Mouse (Mus musculus): Measurements from ENCODE around the gene Olfr667. TPM values are rescaled to one million over a fixed set of nuclear protein-coding genes. Genes with fewer than 3 reads are reported as not detected.
"Not testable (repeated sequence)": the region's sequence is repeated elsewhere in the genome, so short reads cannot be mapped to it uniquely, and the experiment has no call there.

The Olfr667 gene
- not detected for total RNA-seq (2021)

GRCm38 (mm10) chr7:104921382-104921781 lies at the start of gene Olfr667:
Gene Olfr667, minus strand, starts transcription at chr7:104921482.
- DNase-seq, result no peak

GRCm38 (mm10) chr7:104962520-104962919 lies 41.2 kb upstream of the Olfr667 start, which contains the start of gene Olfr670:
Gene Olfr670, minus strand, starts transcription at chr7:104962620.
- DNase-seq, result no peak

DNA sequence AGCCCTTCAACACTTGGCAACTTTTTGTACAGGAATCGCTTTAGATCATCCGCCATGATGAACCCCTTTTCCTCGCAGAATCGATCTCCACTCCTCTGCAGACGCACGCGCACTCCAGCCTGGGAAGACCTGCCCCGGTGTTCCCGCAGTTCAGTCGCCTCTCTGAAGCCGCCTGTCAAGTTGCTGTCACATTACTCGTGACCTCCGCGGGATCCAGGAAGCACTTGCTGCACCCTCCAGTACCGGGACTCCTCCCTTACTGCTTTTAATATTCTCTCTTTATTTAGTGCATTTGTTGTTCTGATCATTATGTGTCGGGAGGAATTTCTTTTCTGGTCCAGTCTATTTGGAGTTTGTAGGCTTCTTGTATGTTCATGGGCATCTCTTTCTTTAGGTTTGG lies 29.0 kb upstream of the Olfr667 start:
- not testable (repeated sequence) for DNase-seq

- DNase-seq, result no peak
Measured at GRCm38 (mm10) chr7:104933940-104934339, 12.7 kb upstream of the Olfr667 start, which contains the start of gene Olfr669. Gene Olfr669, plus strand, starts transcription at chr7:104934240.

DNA sequence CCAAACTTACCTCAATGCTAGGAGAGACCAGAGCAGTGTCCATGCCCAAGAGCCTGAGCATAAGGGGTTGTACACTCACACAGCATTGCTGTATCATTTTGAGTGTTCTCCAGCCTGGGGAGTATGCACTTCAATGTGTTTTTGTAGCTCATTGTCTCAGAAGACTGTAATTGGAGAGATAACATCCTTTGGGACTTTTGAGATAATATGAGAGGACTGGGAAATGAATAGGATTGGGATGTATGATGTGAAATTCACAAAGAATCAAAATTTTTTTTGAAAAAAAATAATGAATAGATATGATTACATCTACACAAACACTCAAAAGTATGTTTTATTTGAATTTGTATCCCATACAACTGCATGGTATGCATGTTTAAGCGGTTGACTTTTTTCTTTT lies 6.7 kb upstream of the Olfr667 start, which contains the start of gene Olfr668:
Gene Olfr668, minus strand, starts transcription at position 101 of the 400 bp plus-strand sequence.
- no peak for DNase-seq

GRCm38 (mm10) chr7:104895852-104896251 lies 25.4 kb downstream of the Olfr667 start, which contains the start of gene Olfr666:
Gene Olfr666, minus strand, starts transcription at chr7:104895952.
- no peak for DNase-seq

- no peak for DNase-seq
Measured at GRCm38 (mm10) chr7:104877731-104878130, 43.6 kb downstream of the Olfr667 start, which contains the start of gene Olfr665. Gene Olfr665, plus strand, starts transcription at chr7:104878031.

Other genes starting within 250 kb of the Olfr667 start
- not detected for gene Olfr661, start 235.0 kb downstream of the Olfr667 start, total RNA-seq (2021)
- gene Usp17le, start 144.0 kb downstream of the Olfr667 start, total RNA-seq (2021), result not detected
- not detected for gene Usp17lb, start 78.9 kb downstream of the Olfr667 start, total RNA-seq (2021)
- not detected for gene Usp17la, start 64.5 kb downstream of the Olfr667 start, total RNA-seq (2021)
- gene Olfr665, start 43.5 kb downstream of the Olfr667 start, total RNA-seq (2021), result not detected
- gene Olfr666, start 25.5 kb downstream of the Olfr667 start, total RNA-seq (2021), result not detected
- gene Olfr668, start 6.6 kb upstream of the Olfr667 start, total RNA-seq (2021), result not detected
- gene Olfr669, start 12.8 kb upstream of the Olfr667 start, total RNA-seq (2021), result not detected
- gene Olfr670, start 41.1 kb upstream of the Olfr667 start, total RNA-seq (2021), result not detected
- not detected for gene Olfr671, start 57.6 kb upstream of the Olfr667 start, total RNA-seq (2021)
- gene Olfr672, start 80.5 kb upstream of the Olfr667 start, total RNA-seq (2021), result not detected
- not detected for gene Olfr675, start 107.0 kb upstream of the Olfr667 start, total RNA-seq (2021)
- gene Olfr676, start 111.2 kb upstream of the Olfr667 start, total RNA-seq (2021), result not detected
- not detected for gene Olfr677, start 129.9 kb upstream of the Olfr667 start, total RNA-seq (2021)
- not detected for gene Olfr678, start 143.0 kb upstream of the Olfr667 start, total RNA-seq (2021)
- not detected for gene Olfr679, start 159.7 kb upstream of the Olfr667 start, total RNA-seq (2021)
- gene Olfr680-ps1, start 171.3 kb upstream of the Olfr667 start, total RNA-seq (2021), result not detected
- gene Olfr681, start 195.4 kb upstream of the Olfr667 start, total RNA-seq (2021), result not detected
- gene Olfr683, start 225.5 kb upstream of the Olfr667 start, total RNA-seq (2021), result not detected
- gene Olfr684, start 242.2 kb upstream of the Olfr667 start, total RNA-seq (2021), result not detected

All from heart, postnatal 4 days (tissue).